Mouse (Mus musculus) hindbrain, embryonic 15.5 days (tissue): Measurements from ENCODE around the gene Rnf121. TPM values are rescaled to one million over a fixed set of nuclear protein-coding genes. Genes with fewer than 3 reads are reported as not detected.
A peak's percentile ranks its signal among the peaks of the same experiment; 100 is the strongest.

ENCODE experiments used
- ATAC-seq: fragments of 200-750 bp; cut with Nextera tagmentation; 2 replicates; pipeline ENCODE4 v1.8.0; 2017; ENCODE audit warnings: low read depth, moderate number of reproducible peaks, moderate TSS enrichment; ENCODE audit not compliant: low FRiP score
- H3K27ac ChIP-seq: fragments of 300-500 bp; sonication (generic); replicated peaks from 2 replicates; pipeline ENCODE4 v1.5.1; 2015; ENCODE audit warnings: mild to moderate bottlenecking, inconsistent platforms
- H3K27me3 ChIP-seq: fragments of 300-500 bp; sonication (generic); 2 replicates; pipeline ENCODE4 v1.6.1; 2015; ENCODE audit warnings: control low read depth, inconsistent platforms
- H3K36me3 ChIP-seq: fragments of 300-500 bp; sonication (generic); 2 replicates; pipeline ENCODE4 v1.6.1; 2015; ENCODE audit warnings: control low read depth, inconsistent platforms
- H3K4me1 ChIP-seq: fragments of 300-500 bp; sonication (generic); replicated peaks from 2 replicates; pipeline ENCODE4 v1.6.1; 2015; ENCODE audit warnings: control low read depth, inconsistent platforms
- H3K4me2 ChIP-seq: fragments of 300-500 bp; sonication (generic); 2 replicates; pipeline ENCODE4 v1.6.1; 2015; ENCODE audit warnings: moderate library complexity, mild to moderate bottlenecking, inconsistent platforms
- H3K4me3 ChIP-seq: fragments of 300-500 bp; sonication (generic); 2 replicates; pipeline ENCODE4 v1.5.1; 2015; ENCODE audit warnings: mild to moderate bottlenecking, inconsistent platforms
- H3K9ac ChIP-seq: fragments of 300-500 bp; sonication (generic); 2 replicates; pipeline ENCODE4 v1.6.1; 2015; ENCODE audit warnings: inconsistent platforms
- H3K9me3 ChIP-seq: fragments of 300-500 bp; sonication (generic); 2 replicates; pipeline ENCODE4 v1.6.1; 2016; ENCODE audit warnings: control low read depth, inconsistent platforms
- WGBS: fragments of 180-500 bp; shearing (Covaris S2); methylation state at CpG from one replicate; pipeline ENCODE4 v1.1.7; 2015; 5-methylcytosine and 5-hydroxymethylcytosine counted together
- polyA plus RNA-seq: library from polyadenylated mRNA; unstranded; fragments of >200 nt; fragmentation: Nextera tagmentation; extraction: Ambion mirVana; gene quantifications from 2 replicates; pipeline ENCODE4 v1.2.1, GENCODE M21; 2015

Rnf121 gene
- 34.5 and 35.5 TPM in 2 replicates for polyA plus RNA-seq

GRCm38 (mm10) chr7:102065046-102065891 lies at the start of gene Rnf121, which contains the start of the genes Xndc1 and Xntrpc:
Gene Rnf121 (minus strand): TSS chr7:102065469.
Gene Xndc1 (plus strand): TSS chr7:102065511.
Gene Xntrpc (plus strand): TSS chr7:102065713.
- ATAC-seq, result peak; percentile 99
- Histone ChIP-seq H3K4me2 (peak within 1 kb of the TSS; percentile 65), H3K4me3 (peak within 1 kb of the TSS; percentile 72), H3K36me3 (no peaks in the 10 kb centered on the region), H3K9me3 (no peaks in the 10 kb centered on the region), H3K27ac (peak within 1 kb of the TSS; percentile 88), H3K27me3 (no peaks in the 10 kb centered on the region), H3K9ac (peak within 1 kb of the TSS; percentile 75), H3K4me1 (peaks cover 36% of the 10 kb centered on the region)
- WGBS, result under 1% methylated on average over 56 of the region's 56 CpGs

DNA sequence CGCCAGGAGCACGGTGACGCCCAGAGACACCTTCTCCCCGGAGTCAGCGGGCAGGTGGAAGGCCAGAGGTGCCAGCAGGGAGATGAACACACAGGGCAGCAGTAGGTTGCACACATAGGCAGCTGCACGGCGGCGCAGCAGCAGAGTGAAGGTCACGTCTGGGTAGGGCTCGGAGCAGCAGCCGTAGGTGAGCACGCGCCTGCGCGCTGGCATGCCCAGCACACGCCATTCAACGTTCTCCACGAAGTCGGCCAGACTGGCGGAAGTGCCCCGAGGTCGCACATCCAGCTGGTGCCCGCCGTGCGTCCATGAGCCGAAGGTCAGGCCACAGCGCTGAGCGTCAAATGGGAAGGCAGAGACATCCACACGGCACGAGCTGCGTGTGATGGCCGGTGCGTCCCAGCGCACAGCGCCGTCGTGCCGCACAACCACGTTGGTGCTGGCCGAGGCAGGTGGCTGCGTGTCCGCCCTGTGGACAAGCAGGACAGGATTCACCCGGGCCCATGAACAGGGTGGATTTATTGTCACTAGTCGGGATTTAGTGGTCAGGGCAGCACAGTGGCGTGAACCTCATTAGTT lies 48.0 kb upstream of the Rnf121 start:
- WGBS, result 88% methylated on average over 45 of the region's 45 CpGs
- Histone ChIP-seq H3K4me2 (no peak overlapping the region), H3K4me3 (no peak overlapping the region), H3K9ac (no peak overlapping the region), H3K27me3 (no peaks in the 10 kb centered on the region), H3K4me1 (no peaks in the 10 kb centered on the region), H3K9me3 (no peaks in the 10 kb centered on the region), H3K27ac (no peak overlapping the region), H3K36me3 (peaks cover 5% of the 10 kb centered on the region)
- no peak for ATAC-seq

DNA sequence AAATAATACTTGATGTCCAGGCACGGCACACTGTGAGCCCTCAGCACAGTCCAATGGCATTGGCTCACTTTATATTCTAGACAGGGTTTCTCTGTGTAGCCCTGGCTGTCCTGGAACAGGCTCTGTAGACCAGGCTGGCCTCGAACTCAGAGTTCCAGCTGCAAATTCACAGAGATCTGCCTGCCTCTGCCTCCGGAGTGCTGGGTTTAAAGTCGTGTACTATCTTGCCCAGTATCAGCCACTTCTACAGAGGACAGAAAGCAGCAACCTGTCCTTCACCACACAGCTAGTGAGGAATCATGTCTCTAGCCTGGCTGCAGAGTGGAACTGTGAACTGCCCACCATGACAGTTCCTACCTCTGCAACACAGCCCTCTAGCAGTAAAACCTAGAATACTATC lies 44.5 kb upstream of the Rnf121 start:
- no peak for ATAC-seq
- no peak overlapping the region for H3K4me2 ChIP-seq
- no peaks in the 10 kb centered on the region for H3K9me3 ChIP-seq
- no peak overlapping the region for H3K4me3 ChIP-seq
- no peaks in the 10 kb centered on the region for H3K36me3 ChIP-seq
- no peak overlapping the region for H3K27ac ChIP-seq
- H3K27me3 ChIP-seq, result no peaks in the 10 kb centered on the region
- WGBS, result 85% methylated on average over 4 of the region's 4 CpGs
- peaks cover 5% of the 10 kb centered on the region; the same call in 1 of the 2 replicates for H3K4me1 ChIP-seq
- no peak overlapping the region for H3K9ac ChIP-seq

DNA sequence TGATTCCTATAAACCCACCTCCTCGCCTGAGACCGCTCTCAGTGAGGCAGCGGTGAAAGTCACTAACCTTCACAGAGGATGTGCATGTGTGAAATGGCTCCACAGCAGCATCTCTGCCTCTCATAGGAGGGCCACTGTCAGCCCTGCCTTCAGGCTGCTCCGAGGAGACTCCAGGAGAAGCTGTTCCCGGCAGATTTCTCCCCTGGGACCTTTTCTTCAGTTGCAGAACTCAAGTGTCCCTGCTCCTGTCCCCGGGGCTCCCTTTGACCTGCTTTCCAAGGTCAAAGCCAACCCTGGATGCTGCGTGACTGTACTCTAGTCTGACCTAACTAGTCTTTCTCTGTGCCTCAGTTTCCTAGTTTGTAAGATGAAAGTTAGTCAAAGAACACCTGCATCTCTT lies 43.9 kb upstream of the Rnf121 start, which contains the start of gene Art5:
Gene Art5 (minus strand): TSS at position 319 of the 400 bp plus-strand sequence.
- WGBS, result 83% methylated on average over 7 of the region's 7 CpGs
- H3K9ac ChIP-seq, result no peak within 1 kb of the TSS
- H3K9me3 ChIP-seq, result no peaks in the 10 kb centered on the region
- H3K4me2 ChIP-seq, result no peak within 1 kb of the TSS
- peaks cover 5% of the 10 kb centered on the region; the same call in 1 of the 2 replicates for H3K4me1 ChIP-seq
- ATAC-seq, result no peak
- H3K27me3 ChIP-seq, result no peaks in the 10 kb centered on the region
- no peaks in the 10 kb centered on the region for H3K36me3 ChIP-seq
- H3K4me3 ChIP-seq, result no peak within 1 kb of the TSS
- H3K27ac ChIP-seq, result no peak within 1 kb of the TSS

DNA sequence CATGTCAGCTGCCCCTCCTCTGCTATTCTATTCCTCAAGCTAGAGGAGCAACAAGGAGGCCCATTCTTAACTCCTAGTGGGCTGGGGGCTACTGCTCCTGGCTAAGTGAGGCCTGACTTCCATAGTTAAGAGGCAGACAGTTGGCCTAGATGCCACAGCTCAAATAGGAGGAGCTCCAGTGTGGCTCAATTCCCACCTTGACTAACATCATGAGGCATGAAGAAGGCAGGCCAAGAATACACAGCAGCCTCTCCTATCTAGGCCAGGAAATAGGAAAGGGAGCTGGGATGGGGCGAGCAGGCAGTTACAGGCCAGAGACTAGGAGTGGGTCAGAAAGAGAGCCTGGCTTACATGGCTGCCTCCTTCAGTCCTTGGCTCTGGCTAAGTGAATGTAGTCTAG lies 42.9 kb upstream of the Rnf121 start:
- H3K9ac ChIP-seq, result no peak overlapping the region
- H3K4me2 ChIP-seq, result no peak overlapping the region
- WGBS, result 97% methylated on average over 1 of the region's 1 CpGs
- no peak overlapping the region for H3K4me3 ChIP-seq
- peaks cover 5% of the 10 kb centered on the region; the same call in 1 of the 2 replicates for H3K4me1 ChIP-seq
- no peak for ATAC-seq
- no peaks in the 10 kb centered on the region for H3K9me3 ChIP-seq
- H3K27me3 ChIP-seq, result no peaks in the 10 kb centered on the region
- H3K27ac ChIP-seq, result no peak overlapping the region
- H3K36me3 ChIP-seq, result no peaks in the 10 kb centered on the region

DNA sequence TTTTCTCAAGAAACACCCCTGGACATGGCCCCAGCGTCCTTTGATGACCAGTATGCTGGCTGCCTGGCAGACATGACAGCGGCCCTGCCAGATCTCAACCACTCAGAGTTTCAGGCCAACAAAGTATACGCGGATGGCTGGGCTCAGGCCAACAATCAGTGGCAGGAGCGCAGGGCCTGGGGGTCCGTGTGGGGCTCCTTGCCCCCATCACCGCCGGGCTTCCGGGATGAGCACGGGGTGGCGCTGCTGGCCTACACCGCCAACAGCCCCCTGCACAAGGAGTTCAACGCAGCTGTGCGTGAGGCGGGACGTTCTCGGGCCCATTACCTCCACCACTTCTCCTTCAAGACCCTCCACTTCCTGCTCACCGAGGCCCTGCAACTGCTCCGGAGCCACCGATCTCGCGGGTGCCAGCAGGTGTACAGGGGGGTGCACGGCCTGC lies 41.5 kb upstream of the Rnf121 start:
- Histone ChIP-seq H3K4me1 (peaks cover 5% of the 10 kb centered on the region; the same call in 1 of the 2 replicates), H3K36me3 (no peaks in the 10 kb centered on the region), H3K4me2 (peak overlapping the region; percentile 51), H3K27ac (no peak overlapping the region), H3K4me3 (peak overlapping the region; percentile 15), H3K27me3 (no peaks in the 10 kb centered on the region), H3K9ac (no peak overlapping the region), H3K9me3 (no peaks in the 10 kb centered on the region)
- 16% methylated on average over 23 of the region's 23 CpGs for WGBS
- ATAC-seq, result peak; percentile 27; the same call in 1 of the 2 replicates

GRCm38 (mm10) chr7:102104126-102104525 lies 38.9 kb upstream of the Rnf121 start:
- H3K27ac ChIP-seq, result no peak overlapping the region
- H3K4me1 ChIP-seq, result peaks cover 16% of the 10 kb centered on the region
- 0 out of 2 replicates have a peak, but pooled peaks cover under 1% of the 10 kb centered on the region for H3K27me3 ChIP-seq
- no peak overlapping the region for H3K4me3 ChIP-seq
- no peak overlapping the region for H3K9ac ChIP-seq
- H3K4me2 ChIP-seq, result no peak overlapping the region
- 73% methylated on average over 5 of the region's 5 CpGs for WGBS
- no peaks in the 10 kb centered on the region for H3K9me3 ChIP-seq
- no peaks in the 10 kb centered on the region for H3K36me3 ChIP-seq
- no peak for ATAC-seq

DNA sequence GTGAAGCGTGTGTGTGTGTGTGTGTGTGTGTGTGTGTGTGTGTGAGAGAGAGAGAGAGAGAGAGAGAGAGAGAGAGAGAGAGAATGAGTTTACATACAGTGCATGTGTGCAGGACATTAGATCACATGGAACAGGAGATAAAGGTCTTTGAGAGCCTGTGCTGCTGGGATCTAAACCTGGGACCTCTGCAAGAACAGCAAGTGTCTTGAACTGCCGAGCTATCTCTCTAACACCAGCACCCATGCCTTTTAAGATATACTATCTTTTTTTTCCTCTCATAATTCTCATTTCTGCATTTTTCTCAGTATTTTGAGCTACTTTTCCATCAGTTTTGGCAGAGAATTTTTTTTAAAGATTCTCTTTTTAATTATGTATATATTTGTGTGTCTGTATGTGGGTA lies 38.3 kb upstream of the Rnf121 start:
- ATAC-seq, result no peak
- H3K36me3 ChIP-seq, result no peaks in the 10 kb centered on the region
- no peak overlapping the region for H3K9ac ChIP-seq
- no peaks in the 10 kb centered on the region for H3K9me3 ChIP-seq
- no peak overlapping the region for H3K27ac ChIP-seq
- H3K4me3 ChIP-seq, result no peak overlapping the region
- H3K4me1 ChIP-seq, result peaks cover 16% of the 10 kb centered on the region
- no peak overlapping the region for H3K4me2 ChIP-seq
- WGBS, result 93% methylated on average over 2 of the region's 2 CpGs
- 0 out of 2 replicates have a peak, but pooled peaks cover 3% of the 10 kb centered on the region for H3K27me3 ChIP-seq

DNA sequence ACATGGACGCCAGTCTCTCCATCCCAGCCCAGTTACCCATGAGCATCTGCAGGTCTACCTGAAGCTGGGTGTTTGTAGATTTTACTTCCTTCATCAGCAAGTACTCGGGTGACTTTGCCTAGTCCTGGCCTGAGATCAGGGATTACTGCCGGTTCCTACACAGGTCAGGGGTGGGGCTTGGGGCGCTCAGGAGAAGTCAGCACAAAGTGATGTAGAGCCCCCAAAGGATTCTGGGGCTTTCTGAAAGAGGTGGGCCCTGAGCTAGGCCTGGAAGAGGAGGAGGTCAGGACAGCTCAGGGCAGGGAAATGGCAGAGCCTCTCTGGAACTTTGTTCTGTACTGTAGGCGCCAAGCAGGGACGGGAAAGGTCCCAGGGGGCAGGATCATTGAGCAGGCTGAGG lies 37.4 kb upstream of the Rnf121 start:
- Histone ChIP-seq H3K36me3 (no peaks in the 10 kb centered on the region), H3K27me3 (0 out of 2 replicates have a peak, but pooled peaks cover 3% of the 10 kb centered on the region), H3K27ac (no peak overlapping the region), H3K4me1 (peaks cover 16% of the 10 kb centered on the region), H3K9ac (no peak overlapping the region), H3K4me2 (no peak overlapping the region), H3K4me3 (no peak overlapping the region), H3K9me3 (no peaks in the 10 kb centered on the region)
- ATAC-seq, result no peak
- 52% methylated on average over 6 of the region's 6 CpGs for WGBS

GRCm38 (mm10) chr7:102102241-102102640 lies 37.0 kb upstream of the Rnf121 start:
- WGBS, result 44% methylated on average over 8 of the region's 8 CpGs
- H3K9me3 ChIP-seq, result no peaks in the 10 kb centered on the region

DNA sequence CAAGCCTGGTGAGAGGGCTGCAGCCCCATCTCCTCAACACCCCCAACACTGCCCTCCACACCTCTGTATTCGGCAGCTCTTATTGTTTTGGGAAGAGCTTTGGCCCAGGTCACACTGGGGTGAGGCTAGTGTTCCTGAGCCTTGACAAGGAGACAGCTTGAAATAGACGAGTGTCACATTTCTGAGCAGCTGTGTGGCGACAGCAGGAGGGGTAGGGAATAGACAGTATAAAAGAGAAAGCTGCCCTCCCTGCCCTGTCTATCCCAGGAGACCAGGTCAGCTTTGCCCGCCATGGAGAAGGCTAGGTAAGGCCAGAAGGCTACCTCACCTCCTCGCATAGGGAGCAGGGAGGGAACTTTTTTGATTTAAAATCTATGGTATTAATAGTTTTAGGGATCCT lies 36.2 kb upstream of the Rnf121 start, which contains the start of gene Art1:
Gene Art1 (plus strand): TSS at position 257 of the 400 bp plus-strand sequence.
- no peaks in the 10 kb centered on the region for H3K36me3 ChIP-seq
- ATAC-seq, result no peak
- H3K4me1 ChIP-seq, result peaks cover 11% of the 10 kb centered on the region
- H3K27ac ChIP-seq, result no peak within 1 kb of the TSS
- H3K9ac ChIP-seq, result no peak within 1 kb of the TSS
- 44% methylated on average over 5 of the region's 5 CpGs for WGBS
- H3K4me3 ChIP-seq, result no peak within 1 kb of the TSS
- 0 out of 2 replicates have a peak, but pooled peaks cover 3% of the 10 kb centered on the region for H3K27me3 ChIP-seq
- H3K9me3 ChIP-seq, result no peaks in the 10 kb centered on the region
- no peak within 1 kb of the TSS for H3K4me2 ChIP-seq

More at GRCm38 (mm10) chr7:102102241-102102640, 37.0 kb upstream of the Rnf121 start:
- ATAC-seq, result no peak
- Histone ChIP-seq H3K27me3 (0 out of 2 replicates have a peak, but pooled peaks cover 3% of the 10 kb centered on the region), H3K4me3 (no peak overlapping the region), H3K36me3 (no peaks in the 10 kb centered on the region), H3K27ac (no peak overlapping the region), H3K4me1 (peaks cover 16% of the 10 kb centered on the region), H3K4me2 (no peak overlapping the region), H3K9ac (no peak overlapping the region)

GRCm38 (mm10) chr7:102100868-102101267 lies 35.6 kb upstream of the Rnf121 start:
- Histone ChIP-seq H3K36me3 (no peaks in the 10 kb centered on the region), H3K27me3 (0 out of 2 replicates have a peak, but pooled peaks cover 3% of the 10 kb centered on the region), H3K27ac (no peak overlapping the region), H3K4me3 (no peak overlapping the region), H3K9ac (no peak overlapping the region), H3K4me1 (peaks cover 11% of the 10 kb centered on the region), H3K4me2 (no peak overlapping the region), H3K9me3 (no peaks in the 10 kb centered on the region)
- 72% methylated on average over 5 of the region's 5 CpGs for WGBS
- no peak for ATAC-seq
